Mouse (Mus musculus): ENCODE measurements around the gene Pomt2. TPM values are rescaled to one million over a fixed set of nuclear protein-coding genes. Genes with fewer than 3 reads are reported as not detected.
"Not testable (repeated sequence)": the region's sequence is repeated elsewhere in the genome, so short reads cannot be mapped to it uniquely, and the experiment has no call there.

Pomt2 gene
- total RNA-seq (2017): 7.5 and 10.9 TPM in 2 replicates

DNA sequence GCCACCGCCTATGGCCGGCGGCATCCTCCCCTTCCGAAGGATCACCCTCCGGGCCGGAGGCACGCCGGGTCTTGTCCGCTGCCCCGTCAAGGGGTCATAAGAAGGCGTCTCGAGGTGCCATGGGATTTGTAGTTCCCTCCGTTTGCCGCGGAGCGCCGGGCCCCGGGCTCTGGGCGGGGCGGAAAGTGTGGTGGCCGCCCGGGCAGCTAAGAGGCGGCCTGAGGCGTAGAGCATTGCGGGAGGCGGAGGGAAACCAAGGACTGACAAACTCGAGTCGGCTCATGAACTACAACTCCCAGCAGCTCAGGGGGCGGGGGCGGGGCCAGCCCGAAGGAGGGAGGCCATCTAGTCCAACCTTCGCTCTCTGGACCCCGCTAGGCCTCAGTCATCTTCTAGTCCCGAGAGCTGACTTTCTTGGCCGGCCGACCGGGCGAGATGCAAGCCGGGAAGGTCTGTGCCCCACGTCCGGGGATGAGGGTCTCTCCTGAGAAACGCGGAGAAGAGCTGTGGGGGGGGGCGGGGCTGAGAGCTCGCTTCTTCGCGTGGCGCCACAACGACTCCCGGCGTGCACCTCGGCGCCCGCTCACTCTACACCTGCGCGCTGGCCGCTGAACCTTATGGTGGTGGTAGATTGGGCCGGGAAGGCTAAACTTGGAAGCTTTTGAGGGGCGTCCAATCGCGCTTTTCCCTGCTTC lies at the start of gene Pomt2:
TSS of gene Pomt2 (minus strand) at position 574 of the 695 bp plus-strand sequence.
- peak; percentile 95 to 96 for ATAC-seq (replicated peaks in 1 of 2; ENCODE audit: insufficient read depth in 1 of 2, low FRiP score in 2 of 2, low TSS enrichment in 1 of 2, low read depth in 1 of 2, poor library complexity in 2 of 2, severe bottlenecking in 2 of 2)

DNA sequence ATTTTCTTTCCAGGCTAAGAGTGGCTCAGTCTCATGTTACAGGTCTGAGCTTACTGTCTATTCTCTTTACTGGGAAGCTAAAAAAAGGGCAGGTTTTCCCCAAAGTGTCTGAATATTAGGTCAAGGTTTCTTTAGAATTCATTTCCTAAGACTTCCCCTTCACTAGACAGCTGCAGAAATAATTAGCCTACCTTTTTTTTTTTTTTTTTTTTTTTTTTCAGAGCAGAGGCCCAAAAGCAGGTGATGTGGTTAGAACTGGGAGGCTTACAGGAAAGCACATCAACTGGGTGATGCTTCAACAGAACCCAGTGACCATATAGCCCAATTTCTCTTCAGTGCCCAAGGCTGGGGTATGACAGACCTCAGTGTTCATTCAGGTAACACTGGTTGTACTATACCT lies 48.5 kb upstream of the Pomt2 start:
- ATAC-seq (replicated peaks in 1 of 2; ENCODE audit: insufficient read depth in 1 of 2, low FRiP score in 2 of 2, low TSS enrichment in 1 of 2, low read depth in 1 of 2, poor library complexity in 2 of 2, severe bottlenecking in 2 of 2): no peak

DNA sequence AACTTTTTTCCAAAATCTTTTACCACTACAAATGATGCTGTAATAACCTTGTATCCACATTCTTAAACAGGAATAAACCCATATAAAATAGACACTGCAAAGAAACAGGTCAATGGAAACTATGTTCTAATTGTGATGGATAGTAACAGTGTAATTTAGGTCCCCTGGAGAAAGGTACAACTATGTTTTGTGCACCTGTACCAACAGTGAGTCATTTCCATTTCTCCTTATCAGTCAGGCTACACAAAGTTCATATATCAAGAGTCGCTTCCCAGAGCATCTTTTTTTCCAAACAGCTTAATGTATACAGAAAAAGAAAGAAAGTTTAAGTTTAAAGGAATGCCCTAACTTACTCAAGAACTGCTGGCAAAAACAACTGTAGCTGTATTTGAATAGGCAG lies 47.3 kb upstream of the Pomt2 start:
- ATAC-seq (replicated peaks in 1 of 2; ENCODE audit: insufficient read depth in 1 of 2, low FRiP score in 2 of 2, low TSS enrichment in 1 of 2, low read depth in 1 of 2, poor library complexity in 2 of 2, severe bottlenecking in 2 of 2): no peak

DNA sequence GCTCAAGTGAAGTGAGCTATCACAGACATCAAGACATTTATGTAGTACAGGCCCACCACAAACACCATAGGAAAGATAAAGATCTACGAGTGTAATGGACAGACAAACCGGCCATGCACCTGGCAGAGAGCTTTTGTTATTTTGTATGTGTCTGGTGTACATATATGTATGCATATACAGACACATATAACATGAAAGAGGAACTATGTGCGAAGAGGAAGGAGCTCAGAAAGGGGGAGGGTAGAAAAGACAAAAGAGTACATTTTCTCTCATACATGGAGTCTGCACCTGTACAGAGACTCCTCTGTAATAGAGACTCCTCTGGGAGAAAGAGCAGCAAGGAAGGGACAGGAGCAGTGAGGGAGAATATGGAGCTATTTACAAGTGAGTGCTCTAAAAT lies 45.2 kb upstream of the Pomt2 start:
- ATAC-seq (replicated peaks in 1 of 2; ENCODE audit: insufficient read depth in 1 of 2, low FRiP score in 2 of 2, low TSS enrichment in 1 of 2, low read depth in 1 of 2, poor library complexity in 2 of 2, severe bottlenecking in 2 of 2): peak; percentile 53 to 59; a peak in 3 of 4 replicates

DNA sequence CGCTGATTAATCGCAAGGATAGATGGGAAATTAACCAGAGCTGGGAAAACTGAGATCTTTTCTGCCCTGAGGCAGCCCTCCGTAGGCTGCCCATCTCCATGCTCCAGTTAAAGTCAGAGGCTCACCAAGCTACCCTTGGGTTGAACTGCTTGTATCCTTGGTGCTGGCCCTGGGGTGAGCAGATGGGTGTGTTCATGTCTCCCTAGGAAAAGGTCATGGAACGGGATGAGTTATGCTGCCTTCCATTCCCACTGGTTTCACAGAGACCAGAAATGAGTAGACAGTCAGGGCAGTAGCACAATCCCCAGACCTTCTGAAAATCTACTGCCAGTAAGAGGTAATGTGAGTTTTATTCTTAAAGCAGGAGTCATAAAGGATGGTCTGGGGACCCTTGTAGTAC lies 29.9 kb upstream of the Pomt2 start:
- no peak for ATAC-seq (replicated peaks in 1 of 2; ENCODE audit: insufficient read depth in 1 of 2, low FRiP score in 2 of 2, low TSS enrichment in 1 of 2, low read depth in 1 of 2, poor library complexity in 2 of 2, severe bottlenecking in 2 of 2)

DNA sequence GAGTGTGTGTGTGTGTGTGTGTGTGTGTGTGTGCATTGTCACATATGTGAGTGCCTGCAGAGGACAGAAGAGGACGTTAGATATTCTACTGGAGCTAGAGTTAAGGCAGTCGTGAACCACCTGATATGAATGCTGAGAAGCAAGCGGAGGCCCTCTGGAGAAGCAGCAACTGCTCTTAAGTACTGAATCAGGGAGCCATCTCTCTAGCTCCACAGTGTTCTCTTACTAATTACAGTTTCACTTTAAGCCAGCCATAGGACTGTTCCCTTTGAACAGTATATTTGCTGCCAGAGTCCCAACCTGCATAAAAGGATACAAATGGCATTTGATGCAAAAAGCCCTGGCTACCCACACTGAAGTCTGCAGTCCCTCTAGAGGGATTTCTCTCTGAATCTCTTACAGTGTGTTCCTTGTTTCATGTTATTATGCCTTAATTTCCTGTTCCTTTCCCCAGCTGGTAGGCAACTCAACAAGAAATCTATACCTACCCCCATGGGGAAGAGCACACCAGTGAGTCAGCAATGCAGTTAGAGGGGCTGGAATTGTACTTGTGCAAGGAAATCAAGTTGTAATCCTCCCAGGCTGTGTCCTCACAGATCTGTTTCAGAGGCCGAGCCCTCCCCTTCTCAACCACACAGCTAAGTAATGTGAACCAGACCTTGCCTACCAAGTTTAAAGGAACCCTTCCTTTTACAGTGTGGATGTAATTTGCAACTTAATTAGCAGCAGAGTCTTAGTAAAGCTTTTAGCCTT lies 27.6 kb upstream of the Pomt2 start:
- ATAC-seq (replicated peaks in 1 of 2; ENCODE audit: insufficient read depth in 1 of 2, low FRiP score in 2 of 2, low TSS enrichment in 1 of 2, low read depth in 1 of 2, poor library complexity in 2 of 2, severe bottlenecking in 2 of 2): peak in 1 of 2 experiments; percentile 34; a peak in 1 of 4 replicates

DNA sequence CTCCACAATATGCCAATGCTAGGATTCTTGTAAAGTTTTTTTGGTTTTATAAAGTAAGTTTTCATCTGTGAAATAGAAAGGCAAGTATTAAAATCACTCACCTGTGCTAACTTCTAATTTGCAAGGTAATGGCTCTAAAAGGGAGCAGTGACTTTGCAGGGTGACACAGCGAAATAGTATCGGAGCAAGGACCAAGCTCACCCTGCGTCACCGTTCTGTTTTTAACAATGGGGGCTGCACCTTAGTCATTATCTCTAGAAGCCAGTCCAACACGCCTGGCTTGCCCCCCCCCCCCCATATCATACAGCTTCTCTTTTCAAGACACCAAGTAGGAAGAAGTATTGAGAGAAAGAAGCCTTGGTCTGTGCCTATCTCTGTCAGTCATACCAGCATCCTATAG lies 13.0 kb upstream of the Pomt2 start:
- ATAC-seq (replicated peaks in 1 of 2; ENCODE audit: insufficient read depth in 1 of 2, low FRiP score in 2 of 2, low TSS enrichment in 1 of 2, low read depth in 1 of 2, poor library complexity in 2 of 2, severe bottlenecking in 2 of 2): no peak

DNA sequence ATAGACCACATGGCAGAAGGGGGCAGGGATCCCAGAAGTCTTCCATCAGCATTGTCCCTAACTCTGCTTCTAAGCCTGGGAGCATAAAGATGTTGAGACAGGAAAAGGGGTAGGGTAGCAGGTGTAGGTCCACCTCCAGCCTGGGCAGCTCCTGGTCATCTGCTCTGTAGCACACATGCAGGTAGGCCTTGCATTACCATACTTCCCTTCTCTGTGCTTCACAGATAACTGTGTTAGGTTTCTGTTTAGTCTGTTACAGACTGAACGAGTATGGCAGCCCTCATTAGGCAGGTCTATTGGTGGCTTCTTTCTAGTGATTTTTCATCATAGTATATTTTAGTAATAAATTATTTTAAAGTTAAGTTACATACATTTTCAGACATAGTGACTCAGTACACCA lies 12.5 kb upstream of the Pomt2 start:
- ATAC-seq (replicated peaks in 1 of 2; ENCODE audit: insufficient read depth in 1 of 2, low FRiP score in 2 of 2, low TSS enrichment in 1 of 2, low read depth in 1 of 2, poor library complexity in 2 of 2, severe bottlenecking in 2 of 2): no peak

DNA sequence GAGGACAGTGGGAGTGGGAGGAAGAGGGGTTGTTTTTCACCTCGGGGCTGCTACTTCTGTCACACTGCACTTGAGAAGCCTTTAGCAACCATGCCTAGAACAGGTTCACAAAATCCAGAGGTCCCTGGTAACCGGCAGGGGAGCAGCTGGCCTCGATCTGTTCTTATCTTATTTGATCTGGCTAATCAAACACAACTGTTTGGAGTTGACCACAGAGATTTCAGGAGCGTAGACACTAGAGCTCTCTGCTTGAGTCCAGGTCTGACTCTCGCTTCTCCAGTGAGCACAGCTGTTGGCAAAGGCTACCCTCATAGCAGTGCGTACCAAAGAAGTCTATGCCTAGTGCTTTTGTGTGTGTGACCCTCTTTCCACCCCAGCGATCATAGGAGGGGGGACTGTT lies 10.3 kb upstream of the Pomt2 start:
- ATAC-seq (replicated peaks in 1 of 2; ENCODE audit: insufficient read depth in 1 of 2, low FRiP score in 2 of 2, low TSS enrichment in 1 of 2, low read depth in 1 of 2, poor library complexity in 2 of 2, severe bottlenecking in 2 of 2): no peak

DNA sequence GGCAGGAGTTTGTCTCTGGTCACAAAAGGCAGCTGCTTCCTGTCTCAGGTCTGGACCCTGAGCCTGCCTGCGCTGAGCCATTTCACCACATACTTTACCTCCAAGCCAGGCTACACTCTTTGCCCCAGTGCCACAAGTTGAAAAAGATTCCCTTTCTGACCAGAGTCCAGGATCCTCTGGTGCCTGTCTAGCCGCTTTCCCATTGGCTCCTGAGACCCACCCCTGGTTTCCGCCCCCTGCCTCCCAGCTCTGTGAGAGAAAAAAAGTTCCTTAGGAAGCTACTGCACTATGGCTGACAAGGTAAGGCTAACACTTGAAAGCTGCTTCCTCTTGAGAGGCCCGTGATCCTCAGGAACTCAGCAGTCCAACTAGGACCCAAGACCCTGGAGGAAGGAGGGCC lies 9.6 kb upstream of the Pomt2 start:
- no peak for ATAC-seq (replicated peaks in 1 of 2; ENCODE audit: insufficient read depth in 1 of 2, low FRiP score in 2 of 2, low TSS enrichment in 1 of 2, low read depth in 1 of 2, poor library complexity in 2 of 2, severe bottlenecking in 2 of 2)

DNA sequence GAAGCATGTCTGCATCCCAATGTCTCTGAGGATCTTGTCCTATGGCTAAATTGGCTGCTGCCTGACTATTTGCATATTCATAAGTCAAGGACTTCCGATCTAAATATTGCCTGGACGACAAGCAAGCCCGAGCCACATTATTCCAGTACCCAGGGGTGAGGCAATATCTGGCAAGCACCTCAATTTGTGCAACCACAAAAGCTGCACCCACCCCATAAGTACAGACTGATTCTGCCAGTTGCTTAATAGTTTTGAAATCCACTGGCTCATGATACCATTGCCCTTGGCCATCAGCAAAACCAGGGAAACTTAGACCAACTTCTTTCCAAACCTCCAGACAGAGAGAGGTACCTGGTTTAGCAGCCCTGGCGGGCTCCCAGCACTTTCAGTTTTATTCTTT lies 6.7 kb upstream of the Pomt2 start:
- ATAC-seq (replicated peaks in 1 of 2; ENCODE audit: insufficient read depth in 1 of 2, low FRiP score in 2 of 2, low TSS enrichment in 1 of 2, low read depth in 1 of 2, poor library complexity in 2 of 2, severe bottlenecking in 2 of 2): not testable (repeated sequence)

DNA sequence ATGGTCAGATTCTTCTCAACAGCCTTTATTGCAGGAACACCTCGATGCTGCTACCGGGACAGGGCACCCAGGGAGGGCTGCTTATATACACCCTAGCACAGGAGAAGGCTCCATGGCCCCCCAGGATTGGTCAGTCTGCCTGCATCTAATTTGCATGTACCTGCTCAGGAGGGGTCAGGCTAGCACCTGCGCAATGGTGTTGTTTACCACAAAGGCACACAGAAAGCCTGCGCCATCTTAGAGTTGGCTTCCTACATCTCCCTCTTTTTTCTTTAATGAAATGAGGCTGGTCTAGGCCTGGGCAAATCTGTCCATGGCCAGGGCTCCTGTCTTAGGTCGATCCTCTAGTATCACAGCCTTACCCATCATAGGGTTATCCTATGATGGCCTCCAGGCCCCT lies 1.7 kb upstream of the Pomt2 start:
- no peak for ATAC-seq (replicated peaks in 1 of 2; ENCODE audit: insufficient read depth in 1 of 2, low FRiP score in 2 of 2, low TSS enrichment in 1 of 2, low read depth in 1 of 2, poor library complexity in 2 of 2, severe bottlenecking in 2 of 2)

DNA sequence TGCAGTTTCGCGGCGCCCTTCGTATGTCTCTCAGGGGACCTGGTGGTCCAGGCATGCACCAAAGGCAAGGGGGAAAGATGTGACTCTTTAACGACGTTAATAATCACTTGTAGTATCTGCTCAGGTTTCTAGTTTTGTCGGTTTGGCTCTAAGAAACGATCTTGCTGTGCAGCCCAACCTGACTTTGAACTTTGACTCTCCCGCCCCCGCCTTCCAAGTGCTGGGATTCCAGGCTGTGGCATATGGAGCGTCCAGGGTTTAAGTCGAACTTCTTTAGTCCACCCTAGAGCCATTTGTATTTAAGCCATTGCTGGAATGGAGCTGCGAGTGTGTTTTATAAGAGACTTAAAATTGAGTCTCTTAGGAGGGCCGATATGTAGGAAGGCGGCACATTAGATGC lies 368 bp upstream of the Pomt2 start:
- ATAC-seq (replicated peaks in 1 of 2; ENCODE audit: insufficient read depth in 1 of 2, low FRiP score in 2 of 2, low TSS enrichment in 1 of 2, low read depth in 1 of 2, poor library complexity in 2 of 2, severe bottlenecking in 2 of 2): no peak

DNA sequence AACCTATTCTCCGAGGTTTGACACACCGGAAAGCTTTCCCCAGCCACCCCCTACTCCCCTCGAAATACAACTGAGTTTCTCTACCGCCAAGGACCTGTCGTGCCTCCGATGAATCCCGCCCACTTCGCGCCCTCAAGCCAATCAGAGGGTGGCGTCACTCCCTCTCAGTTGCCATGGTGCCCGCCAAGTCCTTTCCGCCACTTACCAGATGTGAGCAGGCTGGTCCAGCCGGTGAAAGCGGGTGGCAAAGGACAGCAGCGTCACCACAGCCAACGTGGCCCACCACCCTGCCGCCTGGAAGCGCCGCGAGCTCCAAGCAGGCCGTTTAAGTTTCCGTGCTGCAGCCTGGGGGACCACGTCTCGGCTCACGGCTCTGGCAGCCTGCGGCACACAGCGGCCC lies 802 bp downstream of the Pomt2 start, which contains the start of gene Gstz1:
TSS of gene Gstz1 (plus strand) at position 200 of the 400 bp plus-strand sequence.
- ATAC-seq (replicated peaks in 1 of 2; ENCODE audit: insufficient read depth in 1 of 2, low FRiP score in 2 of 2, low TSS enrichment in 1 of 2, low read depth in 1 of 2, poor library complexity in 2 of 2, severe bottlenecking in 2 of 2): peak; percentile 86 to 89

DNA sequence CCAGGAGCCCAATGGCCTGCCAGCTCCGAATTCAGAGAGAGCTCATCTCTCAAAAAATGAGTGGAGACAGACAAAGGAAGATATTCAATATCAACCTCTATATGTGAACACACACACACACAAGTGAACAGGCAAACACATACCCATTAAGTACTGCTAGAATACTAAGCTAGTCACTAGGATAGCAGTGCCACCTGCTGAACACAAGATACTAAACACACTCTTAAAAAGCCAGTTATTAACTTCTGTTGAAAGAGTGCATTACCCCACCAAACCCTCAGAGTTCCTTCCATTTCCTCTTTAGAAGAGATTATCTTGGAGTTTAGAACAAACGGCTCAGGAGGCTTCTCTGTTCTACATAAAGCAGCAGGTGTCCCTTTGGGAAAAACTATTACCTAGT lies 5.6 kb downstream of the Pomt2 start:
- ATAC-seq (replicated peaks in 1 of 2; ENCODE audit: insufficient read depth in 1 of 2, low FRiP score in 2 of 2, low TSS enrichment in 1 of 2, low read depth in 1 of 2, poor library complexity in 2 of 2, severe bottlenecking in 2 of 2): no peak

DNA sequence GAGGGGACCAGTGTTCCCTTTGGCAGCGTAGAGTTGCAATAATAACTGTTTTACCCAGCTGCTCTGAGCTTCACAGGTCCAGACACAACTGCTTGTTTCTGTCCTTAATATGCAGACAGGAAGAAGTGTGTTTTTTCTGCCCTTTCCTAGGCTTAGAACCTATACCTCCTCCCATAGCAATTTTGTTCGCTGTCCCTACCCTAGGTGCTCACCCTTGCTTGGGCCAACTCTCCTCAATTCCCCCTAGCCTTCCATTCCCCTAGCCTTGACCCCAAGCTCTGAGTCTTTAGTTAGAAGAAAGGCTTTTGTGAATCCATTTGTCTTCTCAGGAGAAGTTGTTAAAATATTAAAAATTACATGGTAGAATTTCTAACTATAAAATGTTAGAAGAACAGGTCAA lies 9.0 kb downstream of the Pomt2 start:
- no peak for ATAC-seq (replicated peaks in 1 of 2; ENCODE audit: insufficient read depth in 1 of 2, low FRiP score in 2 of 2, low TSS enrichment in 1 of 2, low read depth in 1 of 2, poor library complexity in 2 of 2, severe bottlenecking in 2 of 2)

DNA sequence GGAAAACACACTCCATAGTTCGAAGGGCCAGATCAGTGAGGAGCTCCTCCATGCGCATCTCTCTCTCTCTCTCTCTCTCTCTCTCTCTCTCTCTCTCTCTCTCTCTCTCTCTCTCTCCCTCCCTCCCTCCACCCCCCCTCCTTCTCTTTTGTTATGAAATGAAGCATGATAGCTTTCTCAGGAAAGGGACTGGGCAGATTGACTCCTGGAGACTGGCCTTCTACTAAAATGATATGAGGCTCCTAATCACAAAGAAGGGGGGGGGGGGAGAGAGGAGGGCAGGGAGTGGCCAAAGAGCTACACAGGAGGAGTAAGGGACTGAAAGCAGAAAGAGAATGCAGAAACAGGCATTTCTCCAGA lies 9.4 kb downstream of the Pomt2 start:
- ATAC-seq (replicated peaks in 1 of 2; ENCODE audit: insufficient read depth in 1 of 2, low FRiP score in 2 of 2, low TSS enrichment in 1 of 2, low read depth in 1 of 2, poor library complexity in 2 of 2, severe bottlenecking in 2 of 2): no peak

DNA sequence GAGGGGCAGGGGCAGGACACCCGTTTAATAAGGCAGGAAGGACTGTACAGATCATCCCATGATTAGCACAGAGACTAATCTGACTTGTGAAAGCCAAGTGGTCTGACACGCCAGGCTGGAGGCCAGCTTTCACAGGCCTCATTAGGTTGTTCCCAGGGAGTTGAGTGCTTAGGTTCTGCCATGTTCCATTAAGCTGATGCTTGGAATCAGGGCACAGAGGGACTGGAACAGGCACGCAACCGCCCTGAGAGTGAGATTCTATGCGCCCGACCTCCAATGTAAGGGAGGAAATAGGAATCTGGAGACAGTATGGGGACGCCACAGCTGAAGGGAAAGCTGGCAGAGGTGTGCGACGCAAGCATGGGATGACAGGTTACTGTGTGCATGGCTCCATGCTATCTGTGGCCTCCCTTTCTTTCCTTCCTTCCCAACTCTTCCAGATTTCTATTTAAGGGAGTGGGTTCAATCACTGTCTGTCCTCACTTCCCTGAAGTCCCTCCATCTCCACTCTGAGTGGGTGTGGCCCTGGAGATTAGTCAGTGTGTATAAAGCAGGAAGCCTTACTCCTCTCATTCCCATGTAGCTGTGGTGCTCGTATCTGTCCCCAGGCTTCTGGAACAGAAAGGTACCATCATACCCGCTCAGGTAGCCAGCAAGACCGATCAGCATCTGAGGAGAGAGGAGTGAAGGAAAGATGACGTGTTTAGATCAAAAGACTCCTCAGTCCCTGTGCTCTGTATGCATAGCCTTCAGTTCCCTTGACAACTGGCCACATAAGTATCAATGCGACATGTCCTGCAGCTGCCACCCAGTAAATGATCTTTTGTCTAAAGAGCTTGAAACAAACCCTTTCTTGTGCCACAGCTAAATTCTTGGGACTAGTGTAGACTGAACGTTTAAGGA lies 10.1 kb downstream of the Pomt2 start:
- ATAC-seq (replicated peaks in 1 of 2; ENCODE audit: insufficient read depth in 1 of 2, low FRiP score in 2 of 2, low TSS enrichment in 1 of 2, low read depth in 1 of 2, poor library complexity in 2 of 2, severe bottlenecking in 2 of 2): no peak

All from hematopoietic stem cell, adult 5-6 weeks (primary cell).